Mouse (Mus musculus): ENCODE results near the gene Chrna1.

Gene Chrna1

DNA sequence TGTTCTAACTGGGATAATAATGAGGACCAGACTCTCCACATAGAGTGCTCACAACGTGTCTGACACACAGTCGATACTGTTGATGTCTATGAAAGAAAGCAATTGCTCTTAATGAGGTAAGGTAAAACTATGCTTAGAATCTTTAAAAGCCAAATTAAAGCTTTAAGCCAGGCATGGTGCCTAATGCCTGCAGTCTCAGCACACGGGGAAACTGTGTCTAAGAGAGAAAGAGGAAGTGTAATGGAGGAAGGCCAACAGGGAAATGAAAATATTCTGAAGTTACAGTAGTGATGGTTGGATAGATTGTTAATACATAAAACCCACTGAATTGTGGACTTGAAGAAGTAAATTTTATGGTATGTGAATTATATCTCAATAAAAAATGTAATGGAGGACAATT lies 25.7 kb downstream of the Chrna1 start:
- DNase-seq, result no peak

GRCm38 (mm10) chr2:73552926-73553325 lies 27.2 kb downstream of the Chrna1 start:
- no peak for DNase-seq

DNA sequence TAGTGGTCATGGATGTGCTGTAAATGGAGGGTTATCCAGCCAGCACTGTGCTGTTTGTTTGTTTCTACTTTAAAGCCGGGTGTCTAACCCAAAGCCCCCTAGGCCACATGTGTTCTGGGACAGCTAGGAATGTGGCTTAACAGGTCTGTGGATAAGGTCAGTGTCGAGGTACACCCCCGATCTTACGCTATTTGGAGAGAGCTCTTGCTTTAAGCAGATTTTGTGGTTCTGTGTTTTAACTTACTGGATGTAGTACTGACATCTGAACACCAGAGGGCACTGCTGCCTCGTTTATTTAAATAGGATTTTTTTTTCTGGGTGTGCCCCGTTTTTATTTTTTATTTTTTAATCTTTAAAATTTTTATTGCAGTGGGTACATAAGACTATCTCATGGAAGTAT lies 29.4 kb downstream of the Chrna1 start:
- peak; percentile 26 for DNase-seq

DNA sequence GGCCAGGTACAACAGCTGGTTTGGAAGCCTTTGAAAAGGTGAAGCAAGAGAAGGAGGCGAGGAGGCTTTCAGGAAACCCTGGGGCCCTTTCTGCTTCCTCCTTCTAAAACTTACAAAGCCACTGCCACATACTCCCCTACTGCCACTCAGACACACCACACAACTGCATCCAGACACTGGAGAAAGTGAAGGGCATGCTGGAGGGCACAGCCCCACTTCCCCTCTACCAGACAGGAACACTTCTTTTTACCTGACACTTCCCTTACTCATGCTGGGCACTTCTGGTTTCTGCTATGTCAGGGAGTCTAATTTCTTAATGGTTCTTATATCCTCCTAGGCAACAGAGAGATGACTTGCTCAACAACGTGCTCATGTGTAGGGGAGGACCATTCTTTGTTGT lies 31.6 kb downstream of the Chrna1 start:
- DNase-seq, result no peak

GRCm38 (mm10) chr2:73547256-73547655 lies 32.9 kb downstream of the Chrna1 start:
- DNase-seq, result no peak

DNA sequence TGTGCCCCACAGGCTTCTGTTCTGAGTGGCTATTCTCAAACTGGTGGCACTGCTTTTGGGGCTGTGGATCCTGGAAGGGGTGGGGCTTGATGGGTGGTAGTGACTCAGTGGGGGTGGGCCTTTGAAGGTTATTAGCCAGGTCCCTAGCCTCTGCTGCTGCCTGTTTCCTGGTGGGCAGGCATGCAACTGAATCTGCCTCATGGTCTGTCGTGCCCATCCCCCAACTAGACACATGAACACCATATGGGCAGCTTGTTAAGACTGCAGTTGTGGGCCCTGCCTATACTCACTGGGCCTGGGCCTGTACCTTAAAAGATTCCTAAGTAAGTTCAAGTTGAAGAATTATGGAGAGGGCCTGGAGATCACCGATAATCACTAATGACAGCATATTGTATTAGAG lies 34.6 kb downstream of the Chrna1 start:
- no peak for DNase-seq

DNA sequence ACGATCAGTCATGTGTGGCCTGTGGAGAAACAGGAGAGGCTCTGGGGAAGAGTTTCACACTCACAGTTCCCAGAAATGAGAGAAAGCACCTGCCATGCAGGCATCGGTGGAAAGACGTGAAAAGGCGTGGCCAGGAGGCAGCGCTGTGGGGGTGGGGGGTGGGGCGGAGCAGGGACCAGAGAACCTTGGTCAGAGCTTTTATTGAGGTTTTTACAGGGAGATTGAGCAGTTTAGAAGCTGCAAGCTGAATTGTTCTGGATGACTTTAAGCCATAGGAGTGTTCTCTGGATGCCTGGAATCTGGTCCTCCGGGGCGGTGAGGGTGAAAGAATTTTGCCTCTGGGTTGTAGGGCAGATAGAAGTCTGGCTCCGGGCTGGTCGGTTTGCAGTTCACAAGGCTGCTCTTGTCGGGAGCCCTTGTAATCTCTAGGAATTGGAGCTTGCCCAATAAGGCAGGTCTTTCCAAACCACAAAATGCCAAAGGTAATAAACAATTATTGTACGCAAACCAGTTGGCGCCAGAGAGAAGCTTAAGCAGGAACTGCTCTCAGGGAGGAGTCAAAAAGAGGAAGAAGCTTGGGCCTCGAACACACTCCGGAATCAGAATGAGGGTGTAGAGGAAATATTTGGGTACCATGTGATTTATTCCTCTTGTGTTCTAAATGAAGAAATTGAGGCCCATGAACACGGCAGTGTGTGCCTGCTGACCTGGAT lies 39.5 kb downstream of the Chrna1 start:
- DNase-seq, result peak; percentile 16

DNA sequence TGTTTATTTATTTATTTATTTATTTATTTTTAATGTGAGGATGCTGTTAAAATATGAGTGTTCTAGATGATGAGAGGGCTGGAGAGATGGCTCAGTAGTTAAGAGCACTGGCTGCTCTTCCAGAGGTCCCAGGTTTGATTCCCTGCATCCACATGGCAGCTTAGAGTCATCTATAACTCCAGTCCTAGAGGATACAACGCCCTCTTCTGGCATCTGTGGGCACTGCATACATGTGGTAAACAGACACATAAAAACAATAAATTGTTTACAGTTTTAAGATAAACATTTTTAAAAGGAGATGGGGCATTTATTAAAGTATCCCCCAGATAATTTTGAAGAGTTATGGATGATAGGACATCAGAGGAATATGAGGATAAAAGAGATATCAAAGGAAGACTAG lies 40.4 kb downstream of the Chrna1 start:
- DNase-seq, result peak; percentile 31

- no peak for DNase-seq
Observed at GRCm38 (mm10) chr2:73539141-73539540, 41.0 kb downstream of the Chrna1 start.

DNA sequence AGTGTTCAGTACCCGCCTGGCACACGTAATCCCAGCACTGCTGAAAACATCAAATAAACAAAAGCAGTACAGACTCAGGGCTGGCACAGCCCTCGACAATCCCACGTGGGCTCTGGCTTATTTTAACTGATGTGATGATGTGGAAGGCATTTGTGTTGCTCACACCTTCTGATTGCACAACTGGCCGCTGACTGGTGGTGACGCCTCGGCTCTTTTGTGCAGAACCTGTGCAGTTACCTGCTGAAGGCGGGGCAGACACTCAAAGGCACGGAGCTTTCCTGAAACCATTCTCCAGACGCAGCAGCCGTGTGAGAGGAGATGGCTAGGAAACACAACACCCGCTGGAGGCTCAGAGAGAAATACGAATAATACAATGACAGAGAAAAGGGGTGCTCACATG lies 41.5 kb downstream of the Chrna1 start:
- DNase-seq, result no peak

DNA sequence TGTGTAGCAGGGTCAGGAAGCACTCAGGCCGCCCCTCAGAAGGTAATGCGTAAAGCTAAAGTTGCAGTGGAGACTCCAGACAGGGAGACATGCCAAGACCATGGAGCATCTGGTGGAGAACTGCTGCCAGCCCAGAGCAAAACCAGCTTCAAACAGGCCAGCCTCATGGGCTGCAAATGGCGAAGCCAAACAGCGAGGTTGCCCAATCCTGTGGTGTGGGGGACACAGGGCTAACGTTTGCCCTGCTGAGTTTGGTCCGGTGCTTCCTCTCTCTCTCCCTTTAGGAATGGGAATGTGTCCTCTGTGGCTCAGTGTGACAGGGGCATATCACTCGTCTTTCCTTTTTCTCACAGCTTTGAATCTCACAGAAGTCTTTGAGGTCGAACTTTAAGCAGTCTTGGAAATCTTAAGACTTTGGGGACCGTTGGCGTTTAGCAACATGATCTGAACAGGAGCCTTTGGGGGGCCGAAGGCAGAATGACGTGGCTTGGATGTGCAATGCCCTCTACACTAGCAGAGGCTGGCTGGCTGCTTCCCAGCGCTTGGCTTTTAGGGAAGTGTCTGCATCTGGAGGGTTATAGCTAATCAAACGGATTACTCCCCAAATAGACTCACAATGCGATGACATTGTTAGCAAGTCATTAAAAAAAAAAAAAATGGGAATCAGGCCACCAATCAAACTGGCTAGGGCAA lies 43.9 kb downstream of the Chrna1 start:
- DNase-seq, result no peak

- DNase-seq, result no peak
Observed at GRCm38 (mm10) chr2:73534720-73535119, 45.4 kb downstream of the Chrna1 start.

GRCm38 (mm10) chr2:73530487-73530886 lies 49.7 kb downstream of the Chrna1 start:
- DNase-seq, result no peak

DNA sequence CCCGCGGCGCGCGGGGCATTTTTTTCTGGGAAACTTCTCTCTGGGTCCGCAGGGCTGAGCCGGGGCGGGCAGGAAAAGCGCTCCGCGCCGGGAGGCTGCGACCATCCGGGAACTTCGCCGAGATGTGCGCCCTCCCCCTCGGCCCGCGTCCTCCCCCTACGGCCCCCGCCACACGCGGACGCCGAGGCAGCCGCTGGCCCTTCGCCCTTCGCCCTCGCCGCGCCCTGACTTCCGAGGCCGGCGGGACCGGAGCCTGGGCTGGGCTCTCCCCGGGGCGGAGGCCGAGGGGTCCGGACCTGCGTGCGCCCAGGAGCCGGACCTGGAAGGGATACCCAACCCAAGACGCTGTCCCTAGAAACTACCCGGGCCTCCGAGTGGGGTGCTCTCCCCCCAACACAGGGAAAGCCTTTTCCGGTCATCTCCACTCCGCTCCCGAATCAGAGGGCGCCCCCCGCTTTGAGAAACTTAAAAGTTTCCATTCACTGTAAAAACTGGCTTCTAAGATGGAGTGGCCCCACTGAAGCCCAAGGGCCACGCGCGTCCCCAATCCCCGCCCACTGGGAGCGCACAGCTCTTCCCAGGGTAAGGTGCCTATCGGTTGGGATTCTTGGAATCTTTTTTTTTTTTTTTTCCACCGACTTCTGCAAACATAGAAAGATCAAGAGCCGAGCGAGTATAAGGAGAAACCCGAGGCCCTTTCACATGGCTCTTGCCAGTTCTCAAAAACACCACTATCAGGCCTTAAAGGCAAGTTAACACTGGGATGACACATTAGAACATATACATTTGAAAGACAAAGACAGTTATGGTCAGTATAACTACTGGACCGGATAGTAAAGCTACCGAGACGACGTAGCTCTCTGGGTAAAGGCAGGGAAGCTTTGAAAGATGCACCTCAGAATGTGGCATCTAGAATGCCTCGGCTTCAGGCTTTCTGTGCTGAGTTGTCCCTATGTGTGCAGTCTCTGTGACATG lies 50.5 kb downstream of the Chrna1 start, which contains the start of gene Wipf1:
Gene Wipf1 (minus strand): TSS at position 379 of the 975 bp plus-strand sequence.
- peak; percentile 30 for DNase-seq

- no peak for DNase-seq
Observed at GRCm38 (mm10) chr2:73528516-73529355, 51.4 kb downstream of the Chrna1 start.

- DNase-seq, result no peak
Observed at GRCm38 (mm10) chr2:73527956-73528355, 52.2 kb downstream of the Chrna1 start.

DNA sequence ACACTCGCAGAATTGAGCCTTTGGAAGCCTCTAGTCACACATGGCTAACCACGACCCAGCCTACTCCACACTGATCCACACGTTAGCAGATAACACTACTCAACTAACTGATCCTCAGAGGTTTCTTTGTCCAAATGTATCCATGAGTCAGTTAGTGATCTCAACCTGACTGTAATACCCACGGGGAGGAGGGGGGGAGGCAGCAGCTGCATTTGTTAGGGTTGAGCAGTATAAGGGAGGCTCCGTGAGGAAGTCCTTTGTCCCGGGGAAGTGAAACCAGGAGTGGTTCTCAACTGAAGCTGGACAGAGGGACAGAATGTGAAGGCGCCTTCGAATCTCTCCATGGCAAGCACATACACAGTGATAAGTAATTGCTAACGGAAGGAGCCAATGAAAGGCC lies 53.4 kb downstream of the Chrna1 start:
- DNase-seq, result no peak

DNA sequence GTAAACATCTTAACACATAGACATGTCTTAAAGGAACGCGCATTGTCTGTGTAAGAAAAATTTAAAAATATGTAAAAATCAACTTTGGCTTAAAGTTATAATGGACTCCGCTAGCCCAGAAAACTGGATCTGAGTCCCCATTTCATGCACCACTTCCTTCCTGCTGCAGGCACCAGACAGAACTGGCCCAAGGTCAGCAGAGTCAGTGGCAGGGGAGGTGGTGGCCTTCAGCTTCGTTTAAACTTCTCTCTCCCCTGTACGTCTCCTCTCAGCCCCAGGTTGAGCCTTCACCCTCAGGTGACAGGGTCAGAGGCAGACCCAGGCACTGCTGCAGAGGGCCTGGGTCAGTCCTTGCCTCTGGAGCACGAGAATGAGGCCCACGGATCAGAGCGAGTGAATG lies 57.2 kb downstream of the Chrna1 start:
- DNase-seq, result no peak

- no peak for DNase-seq
Observed at GRCm38 (mm10) chr2:73522336-73522735, 57.8 kb downstream of the Chrna1 start.

GRCm38 (mm10) chr2:73521737-73522136 lies 58.4 kb downstream of the Chrna1 start:
- DNase-seq, result no peak

DNA sequence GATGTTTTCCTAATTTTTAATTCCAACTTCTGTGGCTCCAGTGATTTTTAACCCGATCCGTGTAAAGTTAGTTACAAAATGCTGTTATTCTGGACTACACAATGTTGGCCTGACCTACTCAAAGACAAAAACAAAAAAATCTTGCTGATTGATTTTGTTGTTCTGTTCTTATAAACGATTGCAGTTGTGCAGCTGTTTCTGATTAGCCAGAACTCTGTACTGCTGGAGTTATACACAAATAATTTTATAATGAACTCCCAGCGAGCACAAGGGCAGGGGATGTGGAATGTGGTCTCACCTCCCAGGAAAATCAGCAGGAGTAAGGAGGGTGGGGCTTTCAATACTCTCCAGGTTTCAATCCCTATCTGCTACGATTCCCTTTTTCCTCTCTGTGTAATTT lies 61.2 kb downstream of the Chrna1 start:
- no peak for DNase-seq

- DNase-seq, result no peak
Observed at GRCm38 (mm10) chr2:73518311-73518710, 61.8 kb downstream of the Chrna1 start.
